Mouse (Mus musculus) neural tube, embryonic 14.5 days (tissue): ENCODE results near the gene Slc5a2. TPM values are rescaled to one million over a fixed set of nuclear protein-coding genes. Genes with fewer than 3 reads are reported as not detected.

Source experiments
- ATAC-seq: fragments of 200-750 bp; cut with Nextera tagmentation; 2 replicates; pipeline ENCODE4 v1.8.0; 2017; ENCODE audit warnings: low read depth, mild to moderate bottlenecking, moderate TSS enrichment, moderate library complexity
- H3K27ac ChIP-seq: fragments of 300-500 bp; sonication (generic); 2 replicates; pipeline ENCODE4 v1.5.1; 2014; ENCODE audit warnings: low read depth, mild to moderate bottlenecking, control low read depth, low read length, moderate library complexity, mixed read lengths
- H3K27me3 ChIP-seq: fragments of 300-500 bp; sonication (generic); 2 replicates; pipeline ENCODE4 v1.6.1; 2014; ENCODE audit warnings: low read length; ENCODE audit not compliant: control insufficient read depth, insufficient read depth
- H3K36me3 ChIP-seq: fragments of 300-500 bp; sonication (generic); 2 replicates; pipeline ENCODE4 v1.6.1; 2014; ENCODE audit warnings: low read length, mixed read lengths; ENCODE audit not compliant: control insufficient read depth, insufficient read depth
- H3K4me1 ChIP-seq: fragments of 300-500 bp; sonication (generic); 2 replicates; pipeline ENCODE4 v1.6.1; 2014; ENCODE audit warnings: low read length; ENCODE audit not compliant: control insufficient read depth, insufficient read depth
- H3K4me2 ChIP-seq: fragments of 300-500 bp; sonication (generic); 2 replicates; pipeline ENCODE4 v1.6.1; 2014; ENCODE audit warnings: mild to moderate bottlenecking, low read depth, low read length, control low read depth
- H3K4me3 ChIP-seq: fragments of 300-500 bp; sonication (generic); 2 replicates; pipeline ENCODE4 v1.5.1; 2014; ENCODE audit warnings: low read depth, low read length, control low read depth, mixed read lengths
- H3K9ac ChIP-seq: fragments of 300-500 bp; sonication (generic); replicated peaks from 2 replicates; pipeline ENCODE4 v1.6.1; 2014; ENCODE audit warnings: low read depth, mild to moderate bottlenecking, control low read depth, low read length, mixed read lengths
- H3K9me3 ChIP-seq: fragments of 300-500 bp; sonication (generic); 2 replicates; pipeline ENCODE4 v1.6.1; 2016; ENCODE audit warnings: low read length; ENCODE audit not compliant: control insufficient read depth
- WGBS: fragments of 180-500 bp; shearing (Covaris S2); extraction: QIAGEN DNeasy Blood & Tissue Kit; methylation state at CpG from one replicate; pipeline ENCODE4 v1.1.7; 2014; 5-methylcytosine and 5-hydroxymethylcytosine counted together
- polyA plus RNA-seq: library from polyadenylated mRNA; unstranded; fragments of >200 nt; fragmentation: Nextera tagmentation; extraction: Ambion mirVana; gene quantifications from 2 replicates; pipeline ENCODE4 v1.2.1, GENCODE M21; 2014

Gene Slc5a2
- polyA plus RNA-seq, 1 experiment from 2014 or later: not detected

DNA sequence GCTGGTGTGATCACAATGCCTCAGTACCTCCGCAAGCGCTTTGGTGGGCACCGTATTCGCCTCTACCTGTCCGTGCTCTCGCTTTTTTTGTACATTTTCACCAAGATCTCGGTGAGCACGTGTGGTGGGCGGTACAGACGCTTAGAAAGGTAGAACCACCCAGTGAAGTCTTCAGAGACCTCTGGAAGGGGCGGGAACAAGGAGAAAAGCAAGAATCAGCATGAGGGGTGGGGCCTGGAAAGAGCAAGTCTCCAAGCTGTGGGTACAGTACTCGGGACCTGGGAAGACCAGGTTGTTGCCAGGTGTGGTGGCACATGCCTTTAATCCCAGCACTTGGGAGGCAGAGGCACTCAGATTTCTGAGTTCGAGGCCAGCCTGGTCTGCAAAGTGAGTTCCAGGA is 1.9 kb downstream of the Slc5a2 start:
- Histone ChIP-seq H3K36me3 (0 out of 2 replicates have a peak, but pooled peaks cover 3% of the 10 kb centered on the region), H3K27me3 (no peaks in the 10 kb centered on the region), H3K4me1 (no peaks in the 10 kb centered on the region), H3K4me3 (no peak overlapping the region), H3K9me3 (no peaks in the 10 kb centered on the region), H3K27ac (no peak overlapping the region), H3K9ac (no peak overlapping the region), H3K4me2 (no peak overlapping the region)
- no peak for ATAC-seq
- WGBS: 65% methylated on average over 13 of the region's 13 CpGs

DNA sequence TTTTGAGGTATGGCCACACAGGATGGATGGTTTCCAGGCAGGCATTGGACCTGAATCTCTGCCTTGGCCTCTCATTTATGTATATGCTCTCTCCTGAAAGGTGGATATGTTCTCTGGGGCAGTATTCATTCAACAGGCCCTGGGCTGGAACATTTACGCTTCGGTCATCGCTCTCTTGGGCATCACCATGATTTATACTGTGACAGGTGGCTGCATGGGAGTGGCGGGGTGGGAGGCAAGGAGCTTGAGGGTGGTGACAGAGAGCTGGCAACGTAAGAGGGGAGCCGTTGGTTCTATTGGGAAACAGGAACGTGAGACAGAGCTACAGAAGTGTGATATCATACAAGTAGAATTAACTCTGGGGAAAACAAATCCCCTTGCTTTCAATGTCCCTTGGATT is 2.4 kb downstream of the Slc5a2 start:
- WGBS: 60% methylated on average over 7 of the region's 7 CpGs

GRCm38 (mm10) chr7:128270431-128270850 is 5.0 kb downstream of the Slc5a2 start:
- no peaks in the 10 kb centered on the region for H3K27me3 ChIP-seq
- WGBS: 49% methylated on average over 13 of the region's 13 CpGs
- H3K4me3 ChIP-seq: no peak overlapping the region
- 0 out of 2 replicates have a peak, but pooled peaks cover 21% of the 10 kb centered on the region for H3K36me3 ChIP-seq
- no peak overlapping the region for H3K9ac ChIP-seq
- ATAC-seq: no peak
- H3K9me3 ChIP-seq: no peaks in the 10 kb centered on the region
- no peak overlapping the region for H3K4me2 ChIP-seq
- H3K27ac ChIP-seq: no peak overlapping the region
- H3K4me1 ChIP-seq: no peaks in the 10 kb centered on the region

More for the DNA sequence above, 2.4 kb downstream of the Slc5a2 start:
- H3K27ac ChIP-seq: no peak overlapping the region
- ATAC-seq: no peak
- 0 out of 2 replicates have a peak, but pooled peaks cover 3% of the 10 kb centered on the region for H3K36me3 ChIP-seq
- H3K9ac ChIP-seq: no peak overlapping the region
- no peaks in the 10 kb centered on the region for H3K4me1 ChIP-seq
- no peaks in the 10 kb centered on the region for H3K9me3 ChIP-seq
- no peak overlapping the region for H3K4me3 ChIP-seq
- no peaks in the 10 kb centered on the region for H3K27me3 ChIP-seq
- H3K4me2 ChIP-seq: no peak overlapping the region

DNA sequence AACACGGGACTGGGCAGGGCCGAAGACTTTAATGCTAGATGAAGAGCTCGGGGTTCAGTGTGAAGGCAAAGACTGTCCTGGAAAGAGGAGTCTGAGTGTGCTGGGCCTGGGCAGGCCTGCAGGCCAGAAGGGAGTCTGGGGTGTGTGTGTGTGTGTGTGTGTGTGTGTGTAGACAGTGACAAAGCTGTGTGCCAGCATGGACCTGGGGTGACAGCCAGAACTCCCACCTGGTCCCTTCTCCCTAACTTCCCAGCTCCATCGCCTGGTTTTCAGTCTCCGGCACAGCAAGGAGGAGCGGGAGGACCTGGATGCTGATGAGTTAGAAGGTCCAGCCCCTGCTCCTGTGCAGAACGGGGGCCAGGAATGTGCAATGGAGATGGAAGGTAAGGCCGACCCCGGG is 6.0 kb downstream of the Slc5a2 start:
- Histone ChIP-seq H3K4me3 (no peak overlapping the region), H3K36me3 (peaks cover 23% of the 10 kb centered on the region; the same call in 1 of the 2 replicates)
- WGBS: 94% methylated on average over 9 of the region's 9 CpGs

GRCm38 (mm10) chr7:128276051-128276450 is 10.6 kb downstream of the Slc5a2 start:
- Histone ChIP-seq H3K27ac (no peak overlapping the region), H3K36me3 (peaks cover 26% of the 10 kb centered on the region; the same call in 1 of the 2 replicates), H3K9me3 (no peaks in the 10 kb centered on the region), H3K9ac (no peak overlapping the region), H3K4me2 (no peak overlapping the region), H3K4me3 (no peak overlapping the region), H3K4me1 (0 out of 2 replicates have a peak, but pooled peaks cover 3% of the 10 kb centered on the region), H3K27me3 (no peaks in the 10 kb centered on the region)
- 95% methylated on average over 6 of the region's 6 CpGs for WGBS
- no peak for ATAC-seq

More for the DNA sequence above, 6.0 kb downstream of the Slc5a2 start:
- H3K4me1 ChIP-seq: no peaks in the 10 kb centered on the region
- no peaks in the 10 kb centered on the region for H3K9me3 ChIP-seq
- no peak for ATAC-seq
- no peaks in the 10 kb centered on the region for H3K27me3 ChIP-seq
- no peak overlapping the region for H3K27ac ChIP-seq
- H3K4me2 ChIP-seq: no peak overlapping the region
- no peak overlapping the region for H3K9ac ChIP-seq

- peaks cover 12% of the 10 kb centered on the region; the same call in 1 of the 2 replicates for H3K36me3 ChIP-seq
- H3K4me1 ChIP-seq: 0 out of 2 replicates have a peak, but pooled peaks cover 3% of the 10 kb centered on the region
- no peaks in the 10 kb centered on the region for H3K9me3 ChIP-seq
- no peaks in the 10 kb centered on the region for H3K27me3 ChIP-seq
- H3K27ac ChIP-seq: no peak overlapping the region
- H3K4me3 ChIP-seq: no peak overlapping the region
- H3K9ac ChIP-seq: no peak overlapping the region
- no peak overlapping the region for H3K4me2 ChIP-seq
- no peak for ATAC-seq
- 89% methylated on average over 4 of the region's 4 CpGs for WGBS
These were observed 14.3 kb downstream of the Slc5a2 start for GRCm38 (mm10) chr7:128279750-128280149.

GRCm38 (mm10) chr7:128281765-128282164 is 16.3 kb downstream of the Slc5a2 start:
- ATAC-seq: no peak
- Histone ChIP-seq H3K9ac (no peak overlapping the region), H3K36me3 (peaks cover 5% of the 10 kb centered on the region; the same call in 1 of the 2 replicates), H3K4me1 (0 out of 2 replicates have a peak, but pooled peaks cover 3% of the 10 kb centered on the region), H3K9me3 (no peaks in the 10 kb centered on the region), H3K4me3 (no peak overlapping the region), H3K4me2 (no peak overlapping the region), H3K27ac (no peak overlapping the region), H3K27me3 (no peaks in the 10 kb centered on the region)
- WGBS: 74% methylated on average over 11 of the region's 11 CpGs

GRCm38 (mm10) chr7:128282532-128283244 is 17.2 kb downstream of the Slc5a2 start:
- no peak for ATAC-seq
- Histone ChIP-seq H3K27ac (no peak overlapping the region), H3K4me3 (no peak overlapping the region), H3K4me1 (0 out of 2 replicates have a peak, but pooled peaks cover 3% of the 10 kb centered on the region), H3K27me3 (no peaks in the 10 kb centered on the region), H3K9me3 (no peaks in the 10 kb centered on the region), H3K9ac (no peak overlapping the region), H3K4me2 (no peak overlapping the region), H3K36me3 (peaks cover 13% of the 10 kb centered on the region; the same call in 1 of the 2 replicates)
- 11% methylated on average over 7 of the region's 7 CpGs for WGBS

DNA sequence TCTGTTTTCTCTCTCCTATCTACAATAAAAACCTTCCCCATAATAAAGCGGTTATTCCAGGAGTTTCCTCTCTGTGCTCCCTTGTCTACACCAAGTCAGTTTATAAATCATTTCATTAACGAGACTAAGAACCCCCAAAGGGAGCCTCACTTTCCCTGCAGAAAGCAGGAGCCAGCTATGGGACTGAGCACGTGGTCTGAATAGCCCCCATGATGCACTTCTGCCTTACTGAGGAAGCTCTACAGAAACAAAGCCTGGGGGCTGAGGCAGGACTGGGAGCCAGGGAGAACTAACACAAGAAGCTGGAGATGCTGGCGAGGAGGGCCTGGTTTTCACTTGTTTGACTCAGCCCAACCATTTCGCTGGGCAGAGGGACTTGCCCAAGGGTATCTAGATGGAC is 18.6 kb downstream of the Slc5a2 start:
- no peak overlapping the region for H3K4me2 ChIP-seq
- no peak overlapping the region; the same call in 1 of the 2 replicates for H3K27ac ChIP-seq
- 35% methylated on average over 5 of the region's 5 CpGs for WGBS
- no peak overlapping the region for H3K9ac ChIP-seq
- H3K4me1 ChIP-seq: no peaks in the 10 kb centered on the region
- H3K4me3 ChIP-seq: no peak overlapping the region
- H3K9me3 ChIP-seq: no peaks in the 10 kb centered on the region
- no peak for ATAC-seq
- H3K27me3 ChIP-seq: no peaks in the 10 kb centered on the region
- peaks cover 17% of the 10 kb centered on the region; the same call in 1 of the 2 replicates for H3K36me3 ChIP-seq
